Mouse (Mus musculus): ENCODE data around the gene Spef1. TPM values are rescaled to one million over a fixed set of nuclear protein-coding genes. Genes with fewer than 3 reads are reported as not detected.

Gene Spef1
- total and polyA plus RNA-seq, 2 experiments from 2014 or later = 0.97 to 5.2 TPM

DNA sequence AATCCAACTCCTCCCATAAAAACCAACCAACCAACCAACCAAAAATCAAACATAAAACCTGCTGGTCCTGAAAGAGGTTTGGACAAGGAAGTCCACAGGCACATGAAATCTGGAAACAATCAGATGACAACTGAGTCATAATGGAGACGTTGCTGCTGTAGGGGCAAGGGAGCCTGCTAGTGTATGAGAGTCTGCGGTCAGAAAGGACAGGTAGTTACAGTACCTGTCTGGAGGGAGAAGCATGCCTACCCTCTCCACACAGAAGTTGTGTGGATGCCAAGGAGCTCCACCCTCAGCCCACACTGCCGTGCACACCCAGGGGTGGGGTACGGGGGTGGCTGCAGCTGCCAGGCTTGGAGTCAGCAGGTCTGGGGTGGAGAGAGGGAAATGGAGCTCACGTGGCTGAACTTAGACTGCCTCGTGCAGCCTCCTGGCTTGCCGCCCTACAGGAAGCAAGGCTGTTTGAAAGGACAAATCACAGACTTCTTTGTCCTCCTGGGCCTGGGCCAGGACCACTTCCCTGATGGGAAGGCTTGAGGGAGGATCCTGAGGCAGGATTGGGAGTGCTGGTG lies 17.4 kb upstream of the Spef1 start:
- 12% methylated on average over 7 of the region's 7 CpGs for WGBS
- peak; percentile 91 for ATAC-seq (ENCODE audit: insufficient read depth, low read depth)
- H3K4me3 ChIP-seq (ENCODE audit: low read depth, low read length) = no peak overlapping the region

DNA sequence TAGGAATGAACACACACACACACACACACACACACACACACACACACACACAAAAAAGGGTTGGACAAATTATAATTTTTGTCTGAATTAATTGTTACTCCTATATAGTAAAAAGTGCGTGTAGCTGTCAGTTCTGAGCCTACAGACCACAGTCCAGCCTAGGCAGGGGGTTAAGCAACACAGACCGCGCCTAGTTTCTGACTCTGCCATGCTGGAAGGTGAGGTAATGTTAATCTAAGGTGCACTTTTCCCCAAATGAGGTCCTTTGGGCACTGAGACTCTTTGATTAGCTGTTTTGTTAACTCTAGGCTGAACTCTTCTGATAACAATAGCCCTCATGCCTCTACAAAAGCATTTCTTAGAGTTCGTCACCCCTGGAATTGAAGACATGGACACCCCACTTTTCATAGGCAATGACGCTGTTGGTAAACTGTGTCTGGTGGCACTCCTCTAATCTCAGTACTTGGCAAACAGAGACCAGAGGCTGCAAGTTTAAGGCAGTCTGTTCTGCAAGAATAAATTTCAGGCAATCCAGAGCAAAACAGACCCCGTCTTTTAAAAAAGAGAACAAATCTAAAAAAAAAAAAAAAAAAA lies 16.8 kb upstream of the Spef1 start:
- Histone ChIP-seq H3K4me1 (ENCODE audit: control insufficient read depth, insufficient read depth) (peaks cover 12% of the 10 kb centered on the region), H3K4me2 (ENCODE audit: low read depth, low read length) (no peak overlapping the region), H3K27me3 (ENCODE audit: control insufficient read depth, insufficient read depth, low read length) (no peaks in the 10 kb centered on the region), H3K27ac (ENCODE audit: low read depth) (peak overlapping the region; percentile 36), H3K9me3 (replicated peaks; ENCODE audit: control insufficient read depth, low read length) (no peaks in the 10 kb centered on the region), H3K9ac (replicated peaks; ENCODE audit: low read depth, low read length) (no peak overlapping the region), H3K4me3 (ENCODE audit: low read depth, low read length) (no peak overlapping the region), H3K36me3 (replicated peaks; ENCODE audit: control insufficient read depth, insufficient read depth, low read length) (0 out of 2 replicates have a peak, but pooled peaks cover 7% of the 10 kb centered on the region)
- ATAC-seq (ENCODE audit: insufficient read depth, low read depth) = no peak
- WGBS = 86% methylated on average over 6 of the region's 6 CpGs
- DNase-seq (ENCODE audit: low spot score) = no peak
- TF ChIP-seq EP300 (IDR thresholded peaks at IDR 0.05; ENCODE audit: low read depth) (no peak), CTCF (IDR thresholded peaks at IDR 0.05; ENCODE audit: low read depth) (no peak)

More for the DNA sequence above, 17.4 kb upstream of the Spef1 start:
- Histone ChIP-seq H3K36me3 (replicated peaks; ENCODE audit: control insufficient read depth, insufficient read depth, low read length) (0 out of 2 replicates have a peak, but pooled peaks cover 2% of the 10 kb centered on the region), H3K4me1 (ENCODE audit: control insufficient read depth, insufficient read depth) (peaks cover 18% of the 10 kb centered on the region), H3K9me3 (replicated peaks; ENCODE audit: control insufficient read depth, low read length) (no peaks in the 10 kb centered on the region), H3K27ac (ENCODE audit: low read depth) (peak overlapping the region; percentile 77), H3K27me3 (ENCODE audit: control insufficient read depth, insufficient read depth, low read length) (no peaks in the 10 kb centered on the region), H3K9ac (replicated peaks; ENCODE audit: low read depth, low read length) (no peak overlapping the region), H3K4me2 (ENCODE audit: low read depth, low read length) (peak overlapping the region; percentile 22; the same call in 1 of the 2 replicates)
- DNase-seq (ENCODE audit: low spot score) = peak; percentile 97
- TF ChIP-seq EP300 (IDR thresholded peaks at IDR 0.05; ENCODE audit: low read depth) (peak; percentile 97), CTCF (IDR thresholded peaks at IDR 0.05; ENCODE audit: low read depth) (no peak)

DNA sequence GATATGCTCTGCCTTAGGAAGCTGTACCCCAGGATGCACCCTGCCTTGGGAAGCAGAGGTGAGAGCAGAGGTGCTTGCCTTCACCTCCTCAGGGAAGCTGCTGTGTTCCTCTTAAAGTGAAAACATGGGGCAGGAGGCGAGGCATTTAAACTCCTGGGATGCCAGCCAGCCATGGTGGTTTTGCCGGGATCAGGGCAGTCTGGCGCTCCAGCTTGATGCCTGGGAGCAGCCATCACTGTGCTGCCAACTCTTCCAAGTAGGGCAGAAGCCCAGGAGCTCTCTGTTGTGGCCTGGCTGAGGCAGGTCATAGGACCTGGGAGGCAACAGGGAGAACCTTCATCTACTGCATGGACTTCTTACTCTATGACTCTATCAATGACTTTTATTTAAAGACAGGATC lies 14.2 kb upstream of the Spef1 start:
- ATAC-seq (ENCODE audit: insufficient read depth, low read depth) = no peak

DNA sequence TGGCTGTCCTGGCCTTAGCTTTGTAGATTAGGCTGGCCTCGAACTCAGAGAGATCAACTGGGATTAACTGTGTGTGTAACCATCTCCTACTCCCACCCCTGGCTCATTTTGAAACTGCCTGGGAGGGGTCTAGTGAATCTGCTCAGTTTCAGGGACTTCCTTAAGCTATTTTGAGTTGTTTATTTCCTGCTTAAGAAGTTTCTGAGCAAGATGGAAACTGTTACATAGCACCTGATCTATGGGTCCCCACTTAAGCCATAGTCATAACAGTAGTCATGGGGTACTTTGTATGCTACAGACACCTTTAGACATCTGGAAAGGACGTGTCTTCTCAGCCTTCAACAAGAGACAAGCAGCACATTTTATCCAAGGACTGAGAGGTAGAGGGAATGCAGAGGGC lies 13.6 kb upstream of the Spef1 start:
- 80% methylated on average over 2 of the region's 2 CpGs for WGBS
- TF ChIP-seq CTCF (IDR thresholded peaks at IDR 0.05; ENCODE audit: low read depth) (no peak), EP300 (IDR thresholded peaks at IDR 0.05; ENCODE audit: low read depth) (no peak)
- Histone ChIP-seq H3K4me3 (ENCODE audit: low read depth, low read length) (no peak overlapping the region), H3K4me2 (ENCODE audit: low read depth, low read length) (no peak overlapping the region), H3K9me3 (replicated peaks; ENCODE audit: control insufficient read depth, low read length) (no peaks in the 10 kb centered on the region), H3K36me3 (replicated peaks; ENCODE audit: control insufficient read depth, insufficient read depth, low read length) (peaks cover 16% of the 10 kb centered on the region; the same call in 1 of the 2 replicates), H3K27me3 (ENCODE audit: control insufficient read depth, insufficient read depth, low read length) (no peaks in the 10 kb centered on the region), H3K9ac (replicated peaks; ENCODE audit: low read depth, low read length) (no peak overlapping the region), H3K4me1 (ENCODE audit: control insufficient read depth, insufficient read depth) (peaks cover 11% of the 10 kb centered on the region), H3K27ac (ENCODE audit: low read depth) (no peak overlapping the region)
- ATAC-seq (ENCODE audit: insufficient read depth, low read depth) (no peak), DNase-seq (ENCODE audit: low spot score) (no peak)

More for the DNA sequence above, 14.2 kb upstream of the Spef1 start:
- Histone ChIP-seq H3K9me3 (replicated peaks; ENCODE audit: control insufficient read depth, low read length) (no peaks in the 10 kb centered on the region), H3K36me3 (replicated peaks; ENCODE audit: control insufficient read depth, insufficient read depth, low read length) (peaks cover 16% of the 10 kb centered on the region; the same call in 1 of the 2 replicates), H3K27ac (ENCODE audit: low read depth) (no peak overlapping the region), H3K27me3 (ENCODE audit: control insufficient read depth, insufficient read depth, low read length) (no peaks in the 10 kb centered on the region), H3K4me3 (ENCODE audit: low read depth, low read length) (no peak overlapping the region), H3K4me1 (ENCODE audit: control insufficient read depth, insufficient read depth) (peaks cover 11% of the 10 kb centered on the region), H3K4me2 (ENCODE audit: low read depth, low read length) (no peak overlapping the region), H3K9ac (replicated peaks; ENCODE audit: low read depth, low read length) (no peak overlapping the region)
- DNase-seq (ENCODE audit: low spot score) = no peak
- WGBS = 80% methylated on average over 3 of the region's 3 CpGs
- TF ChIP-seq EP300 (IDR thresholded peaks at IDR 0.05; ENCODE audit: low read depth) (no peak), CTCF (IDR thresholded peaks at IDR 0.05; ENCODE audit: low read depth) (no peak)

DNA sequence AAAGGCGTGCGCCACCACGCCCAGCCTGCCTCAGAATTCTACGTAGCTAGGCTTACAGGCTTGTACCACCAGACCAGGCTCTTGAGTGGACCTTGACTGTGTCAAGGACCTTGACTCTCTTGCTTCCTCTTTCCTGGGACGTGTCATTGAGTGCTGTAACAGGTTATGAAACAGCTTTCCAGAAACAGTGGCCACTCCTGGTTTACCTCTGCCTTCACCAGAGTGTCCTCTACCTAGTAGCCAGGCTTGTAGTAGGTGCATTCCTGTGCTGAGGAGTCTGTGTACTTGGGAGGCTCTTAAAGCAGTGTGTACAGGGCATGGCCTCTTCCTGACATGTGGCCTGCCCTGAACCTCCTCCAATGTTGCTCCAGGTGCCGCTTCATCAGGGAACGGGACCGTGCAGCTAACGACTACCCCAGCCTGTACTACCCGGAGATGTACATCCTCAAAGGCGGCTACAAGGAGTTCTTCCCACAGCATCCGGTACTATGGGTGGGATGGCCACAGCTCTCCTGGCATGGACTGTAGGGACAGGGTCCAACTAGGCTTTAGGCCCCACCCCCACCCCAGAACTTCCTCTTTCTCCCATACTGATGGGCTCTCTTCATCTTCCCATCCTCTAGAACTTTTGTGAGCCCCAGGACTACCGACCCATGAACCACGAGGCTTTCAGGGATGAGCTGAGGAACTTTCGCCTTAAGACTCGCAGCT lies 9.7 kb upstream of the Spef1 start:
- no peaks in the 10 kb centered on the region for H3K4me1 ChIP-seq (ENCODE audit: control insufficient read depth, insufficient read depth)
- 90% methylated on average over 16 of the region's 16 CpGs for whole genome bisulfite sequencing
- no peak overlapping the region for H3K9ac ChIP-seq (replicated peaks; ENCODE audit: low read depth, low read length)
- no peak for ATAC-seq (ENCODE audit: insufficient read depth, low read depth)
- H3K4me3 ChIP-seq (ENCODE audit: low read depth, low read length) = no peak overlapping the region
- TF ChIP-seq CTCF (IDR thresholded peaks at IDR 0.05; ENCODE audit: low read depth) = no peak
- no peak for TF ChIP-seq EP300 (IDR thresholded peaks at IDR 0.05; ENCODE audit: low read depth)
- no peak overlapping the region for H3K27ac ChIP-seq (ENCODE audit: low read depth)
- H3K4me2 ChIP-seq (ENCODE audit: low read depth, low read length) = no peak overlapping the region
- no peak for DNase-seq (ENCODE audit: low spot score)
- H3K9me3 ChIP-seq (replicated peaks; ENCODE audit: control insufficient read depth, low read length) = no peaks in the 10 kb centered on the region
- peaks cover 52% of the 10 kb centered on the region for H3K36me3 ChIP-seq (replicated peaks; ENCODE audit: control insufficient read depth, insufficient read depth, low read length)
- H3K27me3 ChIP-seq (ENCODE audit: control insufficient read depth, insufficient read depth, low read length) = no peaks in the 10 kb centered on the region
